Mouse (Mus musculus) neutrophil, adult 65 days (primary cell): ENCODE measurements around the gene Rrp15. TPM values are rescaled to one million over a fixed set of nuclear protein-coding genes. Genes with fewer than 3 reads are reported as not detected.

Experiments used
- total RNA-seq: library from RNA; stranded (reverse); gene quantifications from 2 replicates; pipeline ENCODE4 v1.2.4, GENCODE M21; 2023

Gene Rrp15
- total RNA-seq = 6.6 and 8.1 TPM in 2 replicates

GRCm38 (mm10) chr1:186748724-186749653 is at the start of gene Rrp15:
Gene Rrp15, minus strand, starts transcription at chr1:186749358.

DNA sequence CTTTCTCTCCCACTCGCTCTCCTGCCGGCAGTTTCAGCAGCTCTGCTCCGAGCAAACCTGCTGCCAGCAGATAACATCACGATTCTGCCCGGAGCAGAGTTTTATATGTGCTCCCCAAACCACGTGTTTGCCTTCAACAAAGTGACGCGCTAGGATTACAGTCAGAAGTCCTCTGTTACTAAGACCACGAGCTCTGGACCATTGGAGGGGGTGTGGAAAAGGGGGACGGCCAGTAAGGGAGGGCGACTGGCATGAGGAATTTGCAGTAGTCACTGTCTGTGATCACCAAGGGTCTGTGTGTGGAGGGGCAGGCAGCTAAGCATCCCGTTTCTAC is 43.3 kb downstream of the Rrp15 start, which contains the start of gene Tgfb2:
TSS of gene Tgfb2 (minus strand) at position 75 of the 334 bp plus-strand sequence.

Other genes with a start within 250 kb of the Rrp15 start
- not detected in 2 replicates for gene Tgfb2, start 43.4 kb downstream of the Rrp15 start, total RNA-seq
- gene D1Pas1, start 218.1 kb upstream of the Rrp15 start, total RNA-seq = not detected in 2 replicates